Mouse (Mus musculus) c-Kit-negative CD71-positive TER-119-positive erythroid progenitor cells, embryonic 14.5 days (primary cell): ENCODE results near the gene Efcab7.

ENCODE experiments used
- DNase-seq: peaks from one replicate; pipeline ENCODE4 v3.0.0-alpha.2; 2013; ENCODE audit warnings: low read depth, low spot score

Gene Efcab7

DNA sequence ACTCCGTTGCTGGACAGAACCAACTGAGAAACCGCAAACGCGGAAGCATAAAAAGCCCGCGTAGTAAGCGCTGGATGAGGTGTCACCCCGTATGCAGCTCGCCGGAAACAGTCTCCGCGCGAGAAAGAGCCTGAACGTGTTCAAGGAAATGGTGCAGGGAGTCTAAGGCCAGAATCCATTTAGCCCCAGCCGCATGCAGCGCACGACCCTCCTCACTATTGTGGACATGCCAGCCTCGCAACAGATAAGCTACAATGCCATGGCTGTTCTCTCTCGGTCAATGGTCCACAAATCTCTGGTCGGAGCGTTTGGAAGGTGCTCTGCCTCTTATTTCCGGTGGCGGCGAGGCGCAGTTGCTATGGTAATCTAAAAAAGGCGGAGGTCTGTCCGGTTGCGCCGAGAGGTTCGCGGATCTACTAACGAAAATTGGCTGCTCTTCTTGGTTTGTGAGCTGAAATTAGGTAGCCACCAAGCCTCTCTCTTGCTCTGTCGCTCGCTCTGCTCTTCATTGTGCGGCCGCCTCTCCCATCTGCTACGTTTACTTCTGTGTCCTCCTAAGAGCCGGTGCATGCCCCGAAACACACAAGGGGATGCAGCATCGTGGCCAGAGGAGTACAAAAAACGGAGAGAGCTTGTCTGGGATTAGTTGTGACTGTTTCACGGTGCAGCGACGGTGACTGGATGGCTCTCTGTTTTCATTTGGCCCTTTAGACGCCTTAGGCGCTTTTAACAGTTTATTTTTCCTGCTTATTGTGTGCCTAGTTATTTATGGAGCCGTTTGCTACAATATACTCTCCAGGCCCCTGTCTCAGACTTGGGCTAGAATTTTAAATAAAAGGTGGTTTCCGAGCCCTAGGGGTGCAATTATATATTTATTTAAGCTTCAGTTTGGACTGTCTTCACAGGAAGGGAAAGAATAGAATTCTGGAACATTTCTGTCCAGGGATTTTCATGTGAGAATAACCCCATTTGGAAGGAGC, at the start of gene Efcab7:
Gene Efcab7, plus strand, starts transcription at position 105 of the 980 bp plus-strand sequence.
- DNase-seq = peak; percentile 77

DNA sequence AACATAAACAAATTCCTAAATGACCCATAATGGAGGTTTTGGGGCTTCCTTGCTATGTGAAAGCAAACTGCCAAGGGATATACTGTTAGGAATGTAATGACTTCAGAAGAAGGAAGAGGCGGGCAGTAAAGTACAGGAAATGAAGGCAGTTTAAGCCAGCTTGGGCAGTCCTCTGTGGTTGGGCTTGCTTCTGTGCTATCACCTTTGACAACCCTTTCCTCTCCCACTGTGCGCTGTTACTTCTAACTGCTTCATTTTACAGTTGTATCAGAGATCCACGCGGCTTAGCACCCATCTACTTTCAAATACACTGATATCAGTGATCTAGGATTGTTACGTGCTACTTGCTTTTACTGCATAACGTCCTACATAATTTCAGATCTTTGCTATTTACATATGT, 36.6 kb upstream of the Efcab7 start:
- no peak for DNase-seq

DNA sequence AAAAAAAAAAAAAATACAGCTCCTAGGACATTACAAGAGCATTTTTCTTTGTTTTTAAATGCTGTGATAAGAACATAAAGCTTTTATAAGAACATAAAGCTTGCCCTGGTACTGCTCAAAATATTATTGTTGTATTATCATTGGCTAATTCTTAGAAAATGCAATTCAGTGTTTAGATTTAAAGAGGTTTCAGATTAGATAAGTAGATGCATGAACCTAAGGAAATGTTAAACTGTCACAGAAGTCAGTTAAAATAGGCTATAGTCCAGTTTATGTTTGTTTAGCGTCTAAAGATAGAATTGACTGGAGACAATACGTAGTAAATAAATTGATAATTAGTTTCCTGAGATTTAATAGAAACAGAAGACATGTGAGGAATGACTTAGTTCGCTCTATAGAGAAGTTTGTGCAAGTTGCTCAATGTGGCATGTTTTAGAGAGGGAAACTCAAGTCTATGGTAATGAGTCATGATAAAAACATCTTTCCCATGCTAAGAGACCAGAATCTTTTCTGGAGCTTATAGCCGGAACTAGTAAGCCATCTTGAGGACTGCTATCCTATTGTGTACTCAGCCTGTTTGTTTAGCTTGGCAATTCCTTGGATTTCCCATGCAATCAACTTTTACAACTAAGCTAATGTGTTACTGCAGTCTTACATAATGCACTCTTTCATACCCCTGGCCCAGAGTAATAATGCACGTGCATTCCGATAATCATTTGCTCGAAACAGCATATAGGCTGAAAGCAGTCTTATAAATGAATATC, 12.1 kb upstream of the Efcab7 start:
- DNase-seq = no peak

DNA sequence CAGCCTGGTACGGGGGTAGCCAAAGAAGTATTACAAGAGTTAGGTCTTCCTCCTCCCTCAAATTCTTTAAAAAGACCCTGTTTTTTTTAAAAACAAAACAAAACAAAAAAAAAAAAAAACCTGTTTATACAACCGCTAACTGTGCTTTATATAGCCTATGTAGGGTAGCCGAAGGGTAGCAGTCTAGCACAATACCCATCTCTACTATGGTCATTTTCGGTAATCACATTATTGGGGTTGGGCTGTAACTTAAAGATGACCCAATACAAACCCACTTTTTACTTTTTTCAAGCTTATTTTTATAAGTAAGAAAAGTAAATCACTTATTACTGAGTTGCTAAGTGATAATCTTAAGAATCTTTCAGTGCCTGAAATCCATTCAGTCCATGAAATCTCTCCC, 661 bp upstream of the Efcab7 start:
- DNase-seq = peak; percentile 8

GRCm38 (mm10) chr4:99828739-99829093, 282 bp upstream of the Efcab7 start:
- no peak for DNase-seq

DNA sequence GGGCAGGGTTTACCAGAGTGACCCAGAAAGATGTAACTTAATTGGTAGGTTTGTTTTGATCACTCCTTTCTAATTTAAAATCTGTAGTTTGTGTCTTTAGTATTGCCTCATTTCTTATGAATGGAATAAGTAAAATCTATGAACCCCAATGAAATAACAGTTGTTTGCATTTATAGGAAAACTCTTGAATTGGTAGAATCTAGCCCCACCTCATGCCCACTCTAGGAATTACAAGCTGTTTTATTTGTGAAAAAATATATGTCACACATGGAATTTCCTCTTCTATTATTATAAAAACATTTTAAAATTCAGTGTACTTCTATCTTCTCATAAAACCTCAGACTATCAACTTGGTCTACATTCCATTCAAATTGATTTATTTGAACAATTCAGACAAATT, 52.9 kb downstream of the Efcab7 start:
- no peak for DNase-seq

DNA sequence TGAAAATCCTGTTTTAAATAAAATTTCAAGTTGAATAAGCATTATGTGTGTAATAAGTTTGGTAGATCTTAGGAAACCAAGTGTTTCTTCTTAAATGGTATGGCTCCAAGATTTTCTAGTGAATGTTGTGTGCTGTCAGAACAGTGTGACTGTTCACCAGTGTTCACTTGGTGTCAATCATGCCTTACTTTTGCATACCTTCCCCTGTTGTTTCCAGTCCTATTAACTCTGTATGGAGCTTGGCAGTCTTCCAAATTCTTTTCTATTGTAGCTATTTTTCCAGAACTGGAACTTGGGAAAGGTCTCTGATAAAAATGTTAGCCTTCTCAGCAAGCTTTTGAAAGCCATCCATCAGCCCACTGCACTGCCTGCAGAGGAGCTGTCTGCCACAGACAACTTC, 53.4 kb downstream of the Efcab7 start:
- DNase-seq = no peak

GRCm38 (mm10) chr4:99913894-99914451, 85.0 kb downstream of the Efcab7 start:
- DNase-seq = peak; percentile 16

- DNase-seq = peak; percentile 34
Measured at GRCm38 (mm10) chr4:99926380-99926779, 97.4 kb downstream of the Efcab7 start.

DNA sequence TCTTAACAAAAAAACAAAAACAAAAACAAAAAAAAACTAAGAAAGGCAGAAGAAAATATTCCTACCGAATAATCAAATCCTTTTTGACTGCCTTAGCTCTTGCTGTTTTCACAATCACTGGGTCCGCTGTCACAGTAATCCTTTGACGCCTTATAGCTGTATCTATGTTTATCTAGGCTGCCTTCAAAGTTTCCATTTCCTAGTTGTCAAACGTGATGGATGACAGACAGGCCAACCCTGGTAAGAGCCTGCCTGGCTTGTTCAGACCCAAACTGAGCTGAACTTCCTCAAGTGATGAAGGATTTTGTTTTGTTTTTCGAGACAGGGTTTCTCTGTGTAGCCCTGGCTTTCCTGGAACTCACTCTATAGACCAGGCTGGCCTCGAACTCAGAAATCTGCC, 99.5 kb downstream of the Efcab7 start:
- DNase-seq = no peak

- DNase-seq = no peak
Measured at GRCm38 (mm10) chr4:99929149-99929612, 100.2 kb downstream of the Efcab7 start, which contains the start of gene Pgm1. TSS of gene Pgm1 (plus strand) at chr4:99929414.

- DNase-seq = no peak
Measured at GRCm38 (mm10) chr4:99929613-99930517, 100.9 kb downstream of the Efcab7 start, which contains the start of gene Itgb3bp. TSS of gene Itgb3bp (minus strand) at chr4:99929813.

DNA sequence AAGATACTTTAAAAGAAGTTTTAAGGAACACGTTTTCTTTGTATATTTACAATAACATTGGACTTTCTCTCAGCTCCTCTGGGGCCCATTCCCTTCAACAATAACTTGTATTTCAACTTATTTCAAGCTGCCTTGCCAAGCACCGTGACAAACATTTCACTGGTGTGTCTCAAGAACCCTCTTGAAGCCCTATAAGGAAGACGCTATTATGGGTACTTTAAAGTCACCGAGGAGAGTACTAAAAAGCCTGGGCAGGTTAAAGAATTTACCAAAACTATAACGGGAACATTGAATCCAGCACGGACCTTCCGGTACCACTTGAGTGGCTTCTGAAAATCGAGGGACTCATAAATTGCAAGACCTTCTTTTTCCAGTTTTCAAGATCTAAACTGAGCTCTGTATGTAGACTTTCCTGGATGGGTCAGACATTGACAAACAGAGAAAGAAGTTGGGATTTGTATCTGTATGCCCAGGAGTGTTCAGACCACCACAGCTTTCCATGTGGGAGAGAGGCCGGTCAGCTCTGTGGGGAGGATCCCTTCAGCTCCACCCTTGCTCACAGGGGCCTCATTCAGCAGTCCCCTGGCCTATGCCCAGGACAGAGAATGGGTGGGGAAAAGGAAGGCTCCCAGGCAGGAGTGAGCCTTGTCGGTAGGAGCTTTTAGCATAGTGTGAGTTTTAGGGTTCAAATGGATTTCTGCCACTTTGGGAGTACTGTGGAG, 101.7 kb downstream of the Efcab7 start:
- no peak for DNase-seq

- no peak for DNase-seq
Measured at GRCm38 (mm10) chr4:99931240-99931580, 102.2 kb downstream of the Efcab7 start.

GRCm38 (mm10) chr4:99931807-99932206, 102.8 kb downstream of the Efcab7 start:
- DNase-seq = no peak

- no peak for DNase-seq
Measured at GRCm38 (mm10) chr4:99934859-99935258, 105.9 kb downstream of the Efcab7 start.

GRCm38 (mm10) chr4:99936278-99936677, 107.3 kb downstream of the Efcab7 start:
- DNase-seq = no peak

GRCm38 (mm10) chr4:99939711-99940505, 110.9 kb downstream of the Efcab7 start:
- no peak for DNase-seq

GRCm38 (mm10) chr4:99941655-99942414, 112.8 kb downstream of the Efcab7 start:
- DNase-seq = no peak
